Mouse (Mus musculus): Measurements from ENCODE around the gene Ncbp3. TPM values are rescaled to one million over a fixed set of nuclear protein-coding genes. Genes with fewer than 3 reads are reported as not detected.

Gene Ncbp3
- total and polyA plus RNA-seq, 3 experiments: 8.4 to 9.3 TPM; not detected in 1

GRCm38 (mm10) chr11:73047542-73047996 lies at the start of gene Ncbp3 (continued):
- TF ChIP-seq TBP (IDR thresholded peaks at IDR 0.05; ENCODE audit: low read depth, low read length) (peak; percentile 81), ZKSCAN1 (IDR thresholded peaks at IDR 0.05; ENCODE audit: low read depth, low read length) (no peak), ZMIZ1 (IDR thresholded peaks at IDR 0.05; ENCODE audit: low read depth, low read length) (peak; percentile 88; the same call in 1 of the 2 replicates)

- Histone ChIP-seq H3K27me3 (ENCODE audit: control insufficient read depth in 1 of 2, insufficient read depth in 2 of 2, low read length in 2 of 2) (no peaks in the 10 kb centered on the region), H3K79me2 (ENCODE audit: control insufficient read depth, insufficient read depth, low read length, poor library complexity) (no peaks in the 10 kb centered on the region), H3K27ac (ENCODE audit: control insufficient read depth, low read depth, low read length) (peak within 1 kb of the TSS; percentile 75), H3K9me3 (replicated peaks; ENCODE audit: insufficient read depth, low read length) (no peaks in the 10 kb centered on the region), H3K4me3 (ENCODE audit: control insufficient read depth in 1 of 2, insufficient read depth in 1 of 2, low read depth in 2 of 2, low read length in 2 of 2) (peak within 1 kb of the TSS; percentile 13 to 29), H3K9ac (ENCODE audit: control insufficient read depth, low read depth, low read length, poor library complexity, severe bottlenecking) (peak within 1 kb of the TSS; percentile 56), H3K36me3 (ENCODE audit: control insufficient read depth in 1 of 2, insufficient read depth in 2 of 2, low read length in 2 of 2) (peaks cover 0 to 23% of the 10 kb centered on the region in 2 experiments; a peak in 2 of 4 replicates), H3K4me1 (ENCODE audit: control insufficient read depth in 1 of 2, insufficient read depth in 2 of 2, low read length in 2 of 2) (peaks cover 13 to 41% of the 10 kb centered on the region in 2 experiments)
- peak; percentile 75 for DNase-seq (ENCODE audit: low read depth, low spot score)
- TF ChIP-seq JUND (IDR thresholded peaks at IDR 0.05; ENCODE audit: low read depth, low read length) (no peak), POLR2AphosphoS2 (IDR thresholded peaks at IDR 0.05; ENCODE audit: low read length) (no peak), BHLHE40 (IDR thresholded peaks at IDR 0.05; ENCODE audit: borderline replicate concordance, low read depth, low read length) (no peak), SIN3A (IDR thresholded peaks at IDR 0.05; ENCODE audit: low read length) (peak; percentile 25; the same call in 1 of the 2 replicates), HCFC1 (IDR thresholded peaks at IDR 0.05; ENCODE audit: low read depth, low read length) (no peak), POLR2AphosphoS5 (IDR thresholded peaks at IDR 0.05; ENCODE audit: borderline replicate concordance, low read depth, low read length) (no peak), RAD21 (IDR thresholded peaks at IDR 0.05; ENCODE audit: low read depth, low read length) (peak; percentile 2), ZC3H11A (IDR thresholded peaks at IDR 0.05; ENCODE audit: low read depth, low read length) (no peak), USF2 (IDR thresholded peaks at IDR 0.05; ENCODE audit: borderline replicate concordance in 1 of 2, insufficient read depth in 1 of 2, low read depth in 1 of 2, low read length in 2 of 2) (no peak), CHD2 (IDR thresholded peaks at IDR 0.05; ENCODE audit: low read length) (peak; percentile 36; the same call in 1 of the 2 replicates), ZMIZ1 (IDR thresholded peaks at IDR 0.05; ENCODE audit: low read depth, low read length) (no peak), CTCF (IDR thresholded peaks at IDR 0.05 in 2 of 3, conservative IDR thresholded peaks at IDR 0.05 in 1 of 3; ENCODE audit: control insufficient read depth in 1 of 3, insufficient read depth in 1 of 3, low read depth in 2 of 3, low read length in 3 of 3, poor library complexity in 1 of 3, severe bottlenecking in 1 of 3) (peak in 2 of 3 experiments; percentile 18 to 20; a peak in 2 of 6 replicates), GABPA (IDR thresholded peaks at IDR 0.05; ENCODE audit: low read depth, low read length) (no peak), EP300 (IDR thresholded peaks at IDR 0.05; ENCODE audit: low read depth in 1 of 2, low read length in 2 of 2) (peak; percentile 56 to 77), ZNF384 (IDR thresholded peaks at IDR 0.05; ENCODE audit: low read depth, low read length) (no peak), CHD1 (IDR thresholded peaks at IDR 0.05; ENCODE audit: low read depth, low read length) (no peak), ELF1 (IDR thresholded peaks at IDR 0.05; ENCODE audit: low read depth, low read length) (no peak), UBTF (IDR thresholded peaks at IDR 0.05; ENCODE audit: borderline replicate concordance, insufficient read depth, low read depth, low read length) (no peak), MEF2A (IDR thresholded peaks at IDR 0.05; ENCODE audit: extremely low read depth, insufficient replicate concordance, low read depth, low read length, poor library complexity, severe bottlenecking) (no peak), KAT2A (conservative IDR thresholded peaks at IDR 0.05; ENCODE audit: low read depth, low read length) (no peak), POLR2A (IDR thresholded peaks at IDR 0.05; ENCODE audit: control insufficient read depth in 1 of 2, insufficient read depth in 1 of 2, low read depth in 1 of 2, low read length in 2 of 2, poor library complexity in 1 of 2) (peak in 1 of 2 experiments; percentile 30; a peak in 1 of 4 replicates), MYC (IDR thresholded peaks at IDR 0.05; ENCODE audit: low read depth, low read length) (no peak), SMC3 (IDR thresholded peaks at IDR 0.05; ENCODE audit: low read depth, low read length) (no peak; the same call in 1 of the 2 replicates), MXI1 (IDR thresholded peaks at IDR 0.05; ENCODE audit: low read depth, low read length) (0 out of 2 replicates have a peak, but pooled peaks have one; percentile 29), ZKSCAN1 (IDR thresholded peaks at IDR 0.05; ENCODE audit: low read depth, low read length) (no peak), TAL1 (IDR thresholded peaks at IDR 0.05; ENCODE audit: low read length) (peak; percentile 43), E2F4 (IDR thresholded peaks at IDR 0.05; ENCODE audit: borderline replicate concordance, low read depth, low read length) (no peak), MAX (IDR thresholded peaks at IDR 0.05; ENCODE audit: low read length) (no peak), GATA1 (IDR thresholded peaks at IDR 0.05; ENCODE audit: low read depth, low read length) (peak; percentile 48; the same call in 1 of the 2 replicates), TBP (IDR thresholded peaks at IDR 0.05; ENCODE audit: low read depth, low read length) (0 out of 2 replicates have a peak, but pooled peaks have one; percentile 33), NRF1 (IDR thresholded peaks at IDR 0.05; ENCODE audit: insufficient read depth, low read depth, low read length, poor library complexity, severe bottlenecking) (no peak), MAFK (IDR thresholded peaks at IDR 0.05; ENCODE audit: borderline replicate concordance, low read depth, low read length) (no peak), ETS1 (IDR thresholded peaks at IDR 0.05; ENCODE audit: low read depth, low read length) (peak; percentile 40), MYB (IDR thresholded peaks at IDR 0.05; ENCODE audit: low read depth, low read length) (no peak)
These were observed 48.8 kb upstream of the Ncbp3 start, which contains the start of gene P2rx1 for GRCm38 (mm10) chr11:72998771-72999170. P2rx1 (plus strand) TSS chr11:72999103.

Measured in MEL (cell line).